Mouse (Mus musculus) frontal cortex, postnatal 36 days (tissue): Measurements from ENCODE around the gene Klhl32.

Experiments used
- DNase-seq, 2 experiments: peaks; one replicate each; pipeline ENCODE4 v3.0.0; 2022; ENCODE audit warnings: low spot score in 2 of 2

Gene Klhl32

DNA sequence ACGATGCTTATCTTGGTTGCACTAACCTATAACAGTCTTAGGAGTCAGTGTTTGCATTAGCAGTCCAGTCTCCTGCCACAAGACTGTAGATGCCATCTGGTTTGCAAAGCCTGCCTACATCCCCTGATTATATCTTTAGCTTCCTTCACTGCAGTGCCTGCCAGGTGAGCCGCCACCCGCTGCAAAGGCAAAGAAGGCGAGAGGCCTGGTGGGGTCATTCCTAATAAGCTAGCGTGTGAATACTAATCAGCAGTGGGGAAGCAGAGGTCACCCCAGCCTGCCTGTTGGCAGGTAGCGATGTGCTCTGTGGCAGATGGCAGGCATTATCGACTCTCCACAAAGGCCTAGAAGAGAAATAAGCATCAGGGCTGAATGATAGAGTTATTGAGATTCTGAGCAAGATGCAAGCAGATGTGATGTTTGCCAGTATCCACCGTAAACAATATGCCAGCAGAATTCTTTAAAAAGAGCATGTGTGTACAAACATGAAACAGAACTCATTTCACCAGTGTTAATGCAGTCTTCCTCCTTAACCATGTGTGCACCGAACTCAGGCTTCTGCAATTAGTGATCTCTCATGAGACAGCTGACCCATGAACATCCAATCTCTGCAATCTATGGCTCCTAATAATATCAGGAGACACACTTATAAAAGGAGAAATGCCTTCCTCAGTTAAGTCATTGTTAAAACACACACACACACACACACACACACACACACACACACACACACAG lies 219.6 kb downstream of the Klhl32 start:
- DNase-seq, result peak; percentile 9 to 28

DNA sequence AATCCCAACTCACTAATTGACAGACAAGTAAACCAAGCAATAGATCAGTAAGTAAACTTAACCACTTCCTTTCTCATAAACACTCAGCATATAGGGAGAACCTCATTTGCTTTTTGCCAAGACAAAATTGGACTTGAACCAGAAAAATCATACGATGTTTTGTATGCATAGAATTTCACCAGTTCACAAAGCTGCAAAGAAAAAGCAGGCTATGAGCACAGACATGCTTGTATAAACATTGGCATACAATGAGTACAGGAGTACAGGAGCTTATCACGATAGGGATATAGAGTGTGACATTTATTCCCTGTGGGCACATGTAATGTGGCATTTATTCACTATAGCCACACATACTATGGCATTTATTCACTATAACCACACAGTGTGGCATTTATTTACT lies 220.5 kb downstream of the Klhl32 start:
- DNase-seq, result no peak

DNA sequence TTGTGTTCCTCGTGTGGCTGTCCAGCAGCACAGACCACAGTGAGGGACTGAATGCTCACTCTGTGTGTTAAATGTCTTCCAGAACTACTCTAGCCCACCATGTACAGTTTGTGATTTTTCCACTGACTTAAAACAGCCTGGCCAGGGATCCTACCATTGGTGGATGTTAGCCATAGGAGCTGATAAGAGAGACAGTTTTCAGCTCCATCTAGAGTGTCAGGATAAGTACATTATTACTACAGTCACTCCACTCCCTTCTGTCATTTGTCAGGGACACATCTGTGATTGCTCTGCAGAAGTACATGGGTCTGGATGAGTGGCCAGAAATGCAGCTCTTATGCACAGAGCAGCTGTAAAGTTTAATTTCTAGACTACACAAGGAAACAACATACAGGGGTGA lies 223.1 kb downstream of the Klhl32 start:
- no peak for DNase-seq

DNA sequence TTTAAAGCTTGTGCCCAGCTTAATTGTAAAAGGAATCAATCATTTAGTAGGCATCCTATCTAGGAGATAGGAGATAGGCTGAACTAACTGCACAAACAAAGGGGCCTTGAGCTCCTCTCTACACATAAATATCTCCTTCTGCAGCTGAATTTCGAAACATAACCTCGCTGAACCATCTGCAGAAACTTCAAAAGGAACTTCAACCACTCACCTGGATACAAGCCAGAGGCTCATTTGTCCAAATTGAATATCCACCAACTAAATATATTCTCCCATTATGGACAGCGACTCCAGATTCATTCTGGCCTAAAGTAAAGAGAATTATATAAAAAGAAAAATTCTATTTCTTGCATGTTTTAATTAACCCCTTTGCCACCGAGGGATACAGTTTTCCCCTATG lies 224.2 kb downstream of the Klhl32 start:
- no peak for DNase-seq

DNA sequence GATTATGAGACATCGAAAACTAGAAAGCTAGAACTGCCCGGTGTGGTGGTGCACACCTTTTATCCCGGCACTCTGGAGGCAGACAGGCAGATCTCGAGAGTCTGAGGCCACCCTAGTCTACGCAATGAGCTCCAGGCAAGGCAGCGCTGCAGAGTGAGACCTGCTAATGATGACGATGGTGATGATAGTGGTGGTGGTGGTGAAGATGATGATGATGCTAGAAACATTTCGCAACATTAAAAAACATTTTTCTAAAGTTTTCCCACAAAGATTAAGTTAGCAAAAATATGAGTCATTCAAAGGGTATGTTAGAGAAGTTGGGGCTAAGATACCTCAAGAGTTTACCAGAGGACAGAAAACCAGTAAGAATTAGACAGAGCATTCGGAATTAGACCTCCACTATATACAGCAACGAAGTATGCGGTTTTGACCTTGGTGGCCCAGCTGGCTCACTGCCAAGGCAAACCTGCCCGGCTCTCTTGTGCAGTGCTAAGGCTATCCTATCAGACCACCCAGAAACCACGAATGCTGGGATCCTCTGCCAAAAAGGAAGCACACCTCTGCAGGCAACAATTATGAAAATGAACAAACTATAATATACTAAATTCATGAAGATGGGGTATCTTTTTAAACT lies 224.9 kb downstream of the Klhl32 start:
- DNase-seq, result no peak

DNA sequence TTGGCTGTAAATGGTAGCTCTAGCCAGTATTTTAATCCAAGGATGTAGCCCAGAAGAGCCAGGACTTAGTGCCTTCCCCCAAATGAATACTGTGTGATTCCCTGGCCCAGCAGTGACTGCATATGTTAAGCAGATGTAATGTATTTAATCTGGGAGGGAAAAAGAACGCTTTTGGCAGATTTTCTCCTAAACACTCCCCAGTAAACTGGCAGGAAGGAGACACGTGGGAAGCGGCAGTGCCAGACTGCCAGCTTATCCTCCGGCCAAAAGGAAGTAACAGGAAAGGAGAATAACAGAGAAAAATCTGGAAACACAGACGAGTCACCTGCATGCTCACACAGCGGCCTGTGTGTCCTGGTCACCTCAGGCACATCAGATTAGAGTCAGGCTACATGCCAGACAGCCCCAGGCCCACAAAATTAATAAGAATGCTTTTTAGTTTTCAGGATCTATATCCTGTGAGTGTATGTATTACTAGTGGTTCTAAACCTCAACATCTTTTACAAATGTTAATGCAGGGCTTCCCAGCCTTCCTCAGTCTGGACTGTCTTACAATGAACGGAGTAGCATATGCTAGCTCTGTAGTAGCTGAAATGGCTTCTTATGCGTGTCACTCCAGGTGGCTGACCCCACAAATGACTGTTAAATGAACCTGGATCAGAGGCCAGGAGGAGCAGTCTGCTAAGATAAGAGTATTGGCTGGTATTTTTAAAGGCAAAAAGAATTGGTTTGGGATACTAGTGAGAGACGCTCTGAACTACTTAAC lies 229.3 kb downstream of the Klhl32 start:
- peak; percentile 44 to 65 for DNase-seq

DNA sequence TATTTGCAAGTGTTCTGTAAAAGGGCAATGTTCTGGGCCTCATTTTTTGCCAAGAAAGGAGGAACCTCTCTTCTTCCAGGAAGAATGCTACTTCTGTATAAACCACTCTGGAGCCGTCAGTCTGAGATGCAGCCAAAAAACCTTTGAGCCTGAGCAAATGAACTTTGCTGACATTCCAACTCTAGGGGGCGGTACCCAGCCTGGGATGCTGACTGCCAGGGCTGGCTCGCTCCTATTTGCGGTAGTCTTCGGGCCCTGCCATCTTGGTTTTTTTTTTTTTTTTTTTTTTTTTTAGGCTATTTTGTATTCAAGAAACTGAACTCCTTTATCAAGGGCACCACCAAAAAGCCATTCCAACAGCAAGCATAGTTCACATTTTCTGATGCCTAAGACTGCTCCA lies 230.5 kb downstream of the Klhl32 start:
- DNase-seq, result no peak

DNA sequence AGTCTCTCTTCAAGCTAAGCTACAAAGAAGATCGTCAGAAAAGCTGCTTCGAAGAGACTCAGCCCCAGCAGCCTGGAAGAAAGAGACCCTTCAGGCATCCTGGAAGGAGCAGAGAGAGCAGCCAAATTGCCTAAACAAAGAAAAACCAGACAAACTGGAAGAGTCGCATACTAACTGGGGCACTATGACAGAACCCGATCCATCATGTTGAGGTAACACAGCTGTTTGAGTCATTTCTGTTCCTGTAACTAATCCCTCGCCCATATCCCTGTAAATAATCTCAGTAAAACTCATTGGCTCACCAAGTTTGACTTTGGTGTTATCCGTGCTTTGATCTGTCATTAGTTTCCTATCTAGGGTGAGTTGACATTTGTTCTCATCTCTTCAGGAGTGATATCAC lies 230.9 kb downstream of the Klhl32 start:
- DNase-seq, result no peak

DNA sequence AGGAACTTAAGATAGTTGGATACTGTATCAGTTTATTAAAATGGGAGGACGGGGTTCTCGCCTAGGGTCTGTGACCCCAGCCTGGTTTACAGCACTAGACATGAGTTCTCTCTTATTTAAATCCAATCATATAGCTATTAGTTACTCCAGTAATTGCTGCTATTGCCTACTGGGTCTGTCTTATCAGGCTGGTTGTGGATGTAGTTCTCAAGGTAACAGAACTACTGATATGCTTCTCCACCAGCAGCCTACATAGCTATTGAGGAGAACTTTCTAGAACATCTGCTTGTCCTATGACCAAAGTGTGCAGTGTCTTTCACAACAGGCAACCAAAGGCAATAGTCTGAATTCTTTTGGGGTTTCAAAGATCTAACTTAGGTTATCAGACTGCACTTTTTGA lies 241.4 kb downstream of the Klhl32 start:
- DNase-seq, result no peak

DNA sequence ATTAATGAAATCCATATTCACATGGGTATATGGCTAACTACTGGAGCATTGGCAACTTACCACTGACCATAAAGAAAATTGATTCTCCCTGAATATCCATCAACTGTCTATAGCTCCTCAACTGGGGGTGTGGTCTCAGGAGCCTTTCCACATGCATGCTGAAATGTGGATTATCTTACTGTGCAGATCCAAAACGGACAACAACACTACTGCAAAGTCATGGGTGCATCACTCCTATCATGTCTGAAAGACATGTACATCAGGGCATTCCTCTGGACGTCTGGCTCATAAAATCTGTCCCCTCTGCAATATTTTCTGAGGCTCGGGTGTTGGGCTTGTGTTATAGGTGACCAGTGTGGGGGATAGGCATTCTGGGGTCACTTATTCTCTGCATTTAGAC lies 241.8 kb downstream of the Klhl32 start:
- DNase-seq, result no peak

DNA sequence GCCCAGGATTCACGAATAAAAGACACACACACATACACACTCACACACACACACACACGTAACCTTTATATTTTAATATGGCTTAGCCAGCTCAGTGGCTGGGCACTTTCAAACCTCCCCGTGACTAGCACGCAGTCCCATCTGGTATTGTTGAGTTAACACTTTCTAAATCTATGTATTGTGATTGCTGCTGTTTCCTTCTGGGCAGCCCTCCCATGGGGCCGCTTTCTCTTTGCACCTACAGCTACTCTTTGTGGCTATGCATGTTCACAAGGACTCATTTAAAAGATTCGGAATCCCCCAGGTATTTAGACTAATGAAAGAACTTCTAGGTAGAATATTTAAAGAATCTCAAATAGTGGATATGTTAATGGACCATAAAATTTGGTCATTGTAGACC lies 249.2 kb downstream of the Klhl32 start:
- DNase-seq, result no peak

DNA sequence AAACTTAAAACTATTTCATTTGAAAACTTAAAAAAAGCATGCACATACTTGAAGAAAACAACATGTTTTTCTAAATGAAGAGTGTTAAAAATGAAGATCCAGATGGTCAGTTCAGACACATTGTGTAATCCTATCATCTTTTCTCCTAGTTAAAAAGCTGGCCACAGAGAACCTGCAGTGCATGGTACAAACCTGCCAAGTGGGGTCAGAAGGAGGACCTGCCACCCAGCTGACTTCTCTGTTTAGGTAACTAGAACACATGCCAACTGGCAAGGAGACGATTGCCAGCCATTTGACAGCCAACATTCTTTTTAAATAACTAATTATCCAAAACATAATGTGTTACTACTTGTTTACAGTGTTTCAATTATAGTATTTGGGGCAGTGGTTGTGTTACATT lies 252.3 kb downstream of the Klhl32 start:
- no peak for DNase-seq

DNA sequence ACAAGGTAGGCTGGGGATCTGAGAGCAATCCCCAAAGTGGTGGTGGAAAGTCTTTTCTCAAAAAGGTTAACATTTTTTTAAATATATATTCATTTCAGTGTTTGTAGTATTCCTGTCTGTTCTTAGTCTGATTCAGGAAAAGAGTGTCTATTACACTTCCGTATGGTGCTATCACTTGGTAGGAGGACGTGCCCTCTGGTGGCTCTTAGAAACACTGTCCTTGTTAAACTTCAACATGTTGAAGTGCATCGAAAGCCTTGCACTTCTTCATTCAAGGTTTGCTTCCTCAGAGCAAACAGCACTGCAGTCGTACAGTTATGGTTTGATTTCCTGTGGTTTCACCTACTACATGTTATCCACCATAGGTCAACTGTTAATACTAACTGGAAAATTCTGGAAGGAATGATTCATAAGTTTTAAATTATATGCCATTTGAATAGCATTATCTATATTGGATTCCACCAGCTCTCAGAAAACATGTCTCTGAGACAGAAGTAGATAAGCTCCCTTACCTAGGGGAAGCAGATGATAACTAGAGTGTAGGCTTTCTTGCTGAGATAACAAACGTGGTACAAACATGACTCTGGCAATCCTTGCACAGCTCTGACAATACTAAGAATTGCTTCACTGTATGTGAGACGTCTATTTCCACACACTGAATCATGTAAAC lies 253.8 kb downstream of the Klhl32 start:
- DNase-seq, result no peak

DNA sequence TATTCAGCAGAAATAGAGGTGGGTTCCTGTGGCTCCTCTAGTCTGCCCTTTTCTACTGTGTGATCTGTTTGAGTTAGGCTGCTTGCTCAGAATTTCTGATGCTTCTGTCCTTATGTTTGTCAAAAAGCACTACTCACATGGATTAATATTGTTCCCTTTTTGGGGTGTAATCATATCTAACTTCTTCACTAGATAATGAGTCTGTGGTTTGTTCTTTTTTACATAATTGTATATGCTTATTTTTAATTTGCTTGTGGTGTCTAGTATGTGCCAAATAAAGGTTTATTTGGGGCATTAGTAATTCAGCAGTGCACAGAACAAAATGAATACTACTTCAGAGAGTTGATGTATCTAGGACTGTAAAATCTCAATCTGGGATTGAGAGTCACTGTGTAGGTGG lies 256.1 kb downstream of the Klhl32 start:
- DNase-seq, result no peak

DNA sequence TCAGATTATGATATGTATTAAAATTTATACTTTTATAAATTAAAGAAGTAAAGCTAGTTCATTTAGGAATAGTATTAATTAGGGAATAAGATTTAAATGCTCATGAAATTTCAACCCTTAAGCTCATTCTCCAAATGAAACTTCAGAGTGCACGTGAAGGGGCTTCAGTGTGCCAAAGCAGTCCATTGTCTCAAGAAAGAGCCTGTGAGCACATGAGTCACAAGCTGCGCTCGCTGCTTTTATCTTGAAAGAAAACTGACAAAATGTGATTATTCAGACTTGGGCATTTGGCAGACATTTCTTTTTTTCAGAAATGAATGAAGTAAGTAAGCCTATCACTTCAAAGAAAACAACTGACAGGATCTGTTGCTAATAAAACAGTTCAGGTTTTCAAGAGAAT lies 266.9 kb downstream of the Klhl32 start:
- DNase-seq, result no peak

DNA sequence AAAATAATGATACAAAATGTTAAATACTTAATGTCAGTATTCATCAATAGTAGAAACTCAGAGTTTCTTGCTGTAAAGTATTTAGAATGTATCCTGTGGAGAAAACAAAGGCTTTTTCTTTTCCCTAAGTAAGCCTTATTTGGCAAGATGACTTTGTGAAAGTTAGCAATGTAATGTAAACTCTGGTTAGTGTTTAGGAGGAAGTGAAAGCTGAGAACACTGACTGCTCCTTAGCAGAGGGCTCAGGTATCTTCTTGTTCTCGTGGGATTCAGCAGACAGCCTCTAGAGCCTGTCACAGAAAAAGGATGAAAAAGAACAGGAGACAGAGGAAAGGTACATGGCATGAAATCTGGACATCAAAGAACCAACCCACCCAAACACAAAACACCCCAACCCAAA lies 268.6 kb downstream of the Klhl32 start:
- no peak for DNase-seq

DNA sequence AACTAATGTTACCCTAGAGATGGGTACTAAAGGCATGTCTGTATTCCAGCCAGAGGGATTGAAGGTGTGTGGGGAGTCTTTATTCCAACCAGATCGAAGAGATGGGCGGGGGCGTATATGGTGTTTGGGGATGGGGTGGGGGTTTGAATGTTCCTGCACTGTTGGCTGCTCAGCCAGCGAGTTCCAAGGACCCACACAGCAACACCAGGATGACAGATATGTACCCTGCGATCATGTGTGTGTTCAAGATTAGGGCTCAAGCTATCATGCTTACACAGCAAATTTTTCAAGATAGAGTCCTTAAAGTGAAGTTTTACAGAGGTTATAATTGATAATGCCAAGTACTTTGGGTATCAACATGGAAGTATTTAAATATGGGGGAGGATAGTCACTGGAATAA lies 273.3 kb downstream of the Klhl32 start:
- DNase-seq, result no peak

DNA sequence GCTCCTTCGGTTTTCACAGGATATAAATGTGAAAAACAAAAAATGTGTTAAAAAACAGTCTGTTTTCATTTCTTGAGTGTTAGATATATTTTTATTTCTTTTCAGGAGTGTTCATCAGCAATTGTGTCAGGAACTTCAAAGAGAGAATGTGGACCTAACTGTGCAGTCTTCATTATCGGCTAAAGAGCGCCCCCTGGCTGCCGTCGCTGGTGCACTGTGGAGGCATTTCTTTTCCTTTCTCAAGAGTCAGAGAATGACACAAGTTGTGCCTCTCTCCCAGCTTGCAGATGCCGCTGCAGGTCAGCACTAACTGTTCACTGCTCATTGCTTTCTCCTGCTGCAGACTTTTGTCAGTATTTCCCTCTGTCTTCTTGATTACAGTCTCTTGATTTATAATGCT lies 276.6 kb downstream of the Klhl32 start:
- DNase-seq, result peak; percentile 86 to 92

DNA sequence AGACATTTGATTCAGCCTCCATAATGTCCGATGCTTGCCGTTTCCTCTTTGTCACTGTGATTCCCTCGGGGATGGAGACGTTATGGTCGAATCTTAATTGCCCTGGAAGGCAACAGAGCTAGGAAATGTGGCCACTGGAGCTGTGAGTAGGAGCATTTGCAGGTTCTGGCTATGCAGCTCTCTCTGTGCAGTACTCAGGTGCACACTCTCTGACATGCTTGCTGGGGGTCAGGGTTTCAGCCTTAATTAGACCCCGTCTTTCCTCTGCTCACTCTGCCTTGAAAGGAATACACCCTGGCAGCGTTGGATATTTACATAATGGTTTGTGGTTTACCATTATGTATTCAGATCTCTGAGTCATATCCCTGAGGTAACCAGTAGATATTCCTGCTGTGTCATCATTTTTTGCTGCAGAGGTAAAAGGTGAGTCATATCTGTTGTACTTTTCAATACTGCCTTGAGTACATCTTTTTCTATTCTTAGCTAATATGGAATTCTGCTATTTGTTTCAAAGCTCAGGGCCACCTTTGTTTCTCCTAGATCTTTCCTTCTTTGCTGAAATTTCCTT lies 281.9 kb downstream of the Klhl32 start:
- no peak for DNase-seq

DNA sequence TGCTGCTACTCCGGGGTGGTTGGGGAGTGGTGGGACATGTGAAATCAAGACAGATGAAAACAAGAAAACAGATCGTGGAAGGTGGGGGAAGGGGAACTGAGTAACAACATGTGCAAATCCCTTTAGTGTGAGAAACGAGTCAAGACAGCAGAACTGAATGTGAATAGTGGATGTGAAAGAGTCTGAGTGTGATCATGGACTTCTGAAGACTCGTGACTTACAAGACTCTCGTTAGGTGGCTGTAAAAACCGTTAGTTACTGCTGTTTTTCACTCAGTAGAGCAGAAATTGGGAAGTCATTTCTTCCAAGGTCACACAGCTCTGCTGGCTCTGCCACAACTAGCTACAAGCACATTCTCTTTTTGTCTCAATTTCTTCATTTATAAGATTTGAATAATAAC lies 282.9 kb downstream of the Klhl32 start:
- DNase-seq, result no peak
